Mouse (Mus musculus) hindbrain, embryonic 11.5 days (tissue): ENCODE data around the gene Rhoj. TPM values are rescaled to one million over a fixed set of nuclear protein-coding genes. Genes with fewer than 3 reads are reported as not detected.
"Not testable (repeated sequence)": the region's sequence is repeated elsewhere in the genome, so short reads cannot be mapped to it uniquely, and the experiment has no call there.

Experiments used
- ATAC-seq: fragments of 200-750 bp; cut with Nextera tagmentation; 2 replicates; pipeline ENCODE4 v1.8.0; 2017; ENCODE audit warnings: mild to moderate bottlenecking, moderate TSS enrichment, moderate library complexity; ENCODE audit not compliant: low FRiP score
- DNase-seq: peaks from one replicate; pipeline ENCODE4 v3.0.0-alpha.2; 2015; ENCODE audit warnings: low spot score
- H3K27ac ChIP-seq: fragments of 300-500 bp; sonication (generic); 2 replicates; pipeline ENCODE4 v1.5.1; 2014; ENCODE audit warnings: mild to moderate bottlenecking, low read depth, low read length
- H3K27me3 ChIP-seq: fragments of 300-500 bp; sonication (generic); 2 replicates; pipeline ENCODE4 v1.6.1; 2014; ENCODE audit warnings: mild to moderate bottlenecking, low read length, moderate library complexity, mixed read lengths; ENCODE audit not compliant: control insufficient read depth, insufficient read depth
- H3K36me3 ChIP-seq: fragments of 300-500 bp; sonication (generic); 2 replicates; pipeline ENCODE4 v1.6.1; 2014; ENCODE audit warnings: mild to moderate bottlenecking, low read length, moderate library complexity, mixed read lengths; ENCODE audit not compliant: control insufficient read depth, insufficient read depth
- H3K4me1 ChIP-seq: fragments of 300-500 bp; sonication (generic); replicated peaks from 2 replicates; pipeline ENCODE4 v1.6.1; 2014; ENCODE audit warnings: low read length, mixed read lengths; ENCODE audit not compliant: control insufficient read depth, insufficient read depth
- H3K4me2 ChIP-seq: fragments of 300-500 bp; sonication (generic); replicated peaks from 2 replicates; pipeline ENCODE4 v1.6.1; 2014; ENCODE audit warnings: mild to moderate bottlenecking, low read depth, low read length
- H3K4me3 ChIP-seq: fragments of 300-500 bp; sonication (generic); 2 replicates; pipeline ENCODE4 v1.5.1; 2014; ENCODE audit warnings: low read depth, low read length
- H3K9ac ChIP-seq: fragments of 300-500 bp; sonication (generic); 2 replicates; pipeline ENCODE4 v1.6.1; 2014; ENCODE audit warnings: low read depth, low read length
- H3K9me3 ChIP-seq: fragments of 300-500 bp; sonication (generic); 2 replicates; pipeline ENCODE4 v1.6.1; 2016; ENCODE audit warnings: low read length; ENCODE audit not compliant: control insufficient read depth
- WGBS: fragments of 180-500 bp; shearing (Covaris S2); extraction: QIAGEN DNeasy Blood & Tissue Kit; methylation state at CpG from one replicate; pipeline ENCODE4 v1.1.7; 2014; 5-methylcytosine and 5-hydroxymethylcytosine counted together
- polyA plus RNA-seq: library from polyadenylated mRNA; unstranded; fragments of >200 nt; fragmentation: Nextera tagmentation; extraction: Ambion mirVana; gene quantifications from 2 replicates; pipeline ENCODE4 v1.2.1, GENCODE M21; 2014

Gene Rhoj
- polyA plus RNA-seq, 1 experiment from 2014 or later, result 42.6 TPM

DNA sequence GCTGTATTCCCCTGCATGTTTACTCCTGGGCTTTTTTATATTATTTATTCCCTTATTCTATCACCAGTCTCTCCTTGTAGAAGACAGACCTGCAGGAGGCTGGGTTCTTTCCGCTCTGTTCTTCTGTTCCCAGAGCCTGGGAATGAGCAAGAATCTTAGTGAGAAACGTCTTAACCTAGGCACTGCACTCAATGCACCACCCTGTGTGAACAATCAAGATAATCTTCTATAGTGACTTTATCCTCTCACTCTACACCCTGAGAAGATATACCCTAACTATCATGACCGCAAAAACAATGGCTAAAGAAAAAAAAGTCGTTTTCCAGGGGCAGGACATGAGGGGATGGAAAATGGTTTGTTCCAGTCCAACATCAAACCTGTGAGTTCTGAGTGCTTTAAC is 13.1 kb downstream of the Rhoj start:
- DNase-seq, result no peak
- Histone ChIP-seq H3K9ac (no peak overlapping the region), H3K27ac (no peak overlapping the region), H3K4me3 (no peak overlapping the region), H3K9me3 (no peaks in the 10 kb centered on the region), H3K4me2 (no peak overlapping the region), H3K27me3 (no peaks in the 10 kb centered on the region), H3K36me3 (no peaks in the 10 kb centered on the region), H3K4me1 (no peaks in the 10 kb centered on the region)
- ATAC-seq, result no peak
- 80% methylated on average over 4 of the region's 4 CpGs for WGBS

DNA sequence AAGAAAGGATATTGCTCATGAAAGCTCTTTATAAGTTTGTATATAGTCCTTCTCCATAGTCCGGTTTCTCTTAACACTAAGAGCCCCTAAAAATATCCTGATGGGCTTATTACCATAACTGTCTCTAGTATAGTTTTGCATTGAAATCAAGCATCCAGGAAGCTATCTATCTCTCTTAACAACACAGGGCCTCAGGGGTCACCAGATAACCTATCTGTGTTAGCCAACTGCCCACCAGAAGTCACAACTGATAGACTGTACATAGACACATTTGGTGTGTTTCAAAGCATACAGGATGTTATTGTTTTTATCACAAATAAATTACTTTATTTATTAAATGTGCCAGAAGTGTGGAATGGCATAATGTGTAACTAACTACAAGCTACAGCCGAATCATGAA is 21.1 kb downstream of the Rhoj start:
- ATAC-seq, result no peak
- Histone ChIP-seq H3K36me3 (no peaks in the 10 kb centered on the region), H3K9ac (no peak overlapping the region), H3K27ac (no peak overlapping the region), H3K27me3 (no peaks in the 10 kb centered on the region), H3K4me3 (no peak overlapping the region), H3K9me3 (no peaks in the 10 kb centered on the region), H3K4me1 (no peaks in the 10 kb centered on the region), H3K4me2 (no peak overlapping the region)
- no peak for DNase-seq
- 96% methylated on average over 2 of the region's 2 CpGs for WGBS

DNA sequence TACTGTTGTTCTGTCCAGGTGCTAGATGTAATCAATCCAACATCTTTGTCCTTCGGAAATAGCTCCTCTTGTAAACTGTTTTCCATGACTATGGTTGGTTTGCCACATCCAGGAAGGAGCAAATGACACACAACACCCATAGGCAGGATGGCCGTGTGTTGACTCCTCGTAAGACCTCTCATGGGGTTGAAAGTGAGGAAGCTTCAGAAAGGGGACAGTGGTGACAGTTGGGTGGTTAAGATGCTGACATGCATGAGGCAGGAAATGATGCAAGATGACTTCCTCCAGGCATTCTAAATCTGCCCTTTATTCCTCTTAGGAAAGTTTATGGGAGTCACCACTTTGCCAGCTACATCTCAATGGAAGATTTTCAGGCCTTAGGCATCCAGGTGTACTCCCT is 31.8 kb downstream of the Rhoj start:
- Histone ChIP-seq H3K4me3 (no peak overlapping the region), H3K27me3 (no peaks in the 10 kb centered on the region), H3K36me3 (no peaks in the 10 kb centered on the region), H3K9me3 (no peaks in the 10 kb centered on the region), H3K4me1 (no peaks in the 10 kb centered on the region), H3K4me2 (no peak overlapping the region), H3K27ac (no peak overlapping the region), H3K9ac (no peak overlapping the region)
- 93% methylated on average over 3 of the region's 3 CpGs for WGBS
- ATAC-seq (no peak), DNase-seq (no peak)

DNA sequence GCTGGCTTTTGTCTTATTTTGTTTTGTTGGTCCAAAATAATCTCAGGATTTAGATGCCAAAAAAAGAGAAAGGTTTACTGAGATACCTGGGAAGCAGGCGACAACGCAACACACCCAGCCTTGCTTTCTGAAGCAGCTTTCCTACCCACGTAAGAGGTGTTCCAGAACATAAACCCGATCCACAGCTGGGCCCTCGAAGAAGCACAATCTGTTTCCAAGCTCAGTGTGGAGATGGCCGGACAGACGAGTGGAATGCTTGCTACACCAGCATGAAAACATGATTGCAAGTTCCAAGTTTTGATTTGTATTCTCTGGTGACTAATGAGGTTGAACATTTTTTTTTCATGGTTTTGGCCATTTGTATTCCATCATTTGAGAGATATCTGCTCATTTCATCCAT is 32.2 kb downstream of the Rhoj start:
- ATAC-seq (no peak), DNase-seq (no peak)
- no peak overlapping the region for H3K4me2 ChIP-seq
- no peak overlapping the region for H3K27ac ChIP-seq
- H3K36me3 ChIP-seq, result no peaks in the 10 kb centered on the region
- H3K4me3 ChIP-seq, result no peak overlapping the region
- H3K9ac ChIP-seq, result no peak overlapping the region
- WGBS, result 94% methylated on average over 7 of the region's 7 CpGs
- H3K4me1 ChIP-seq, result no peaks in the 10 kb centered on the region
- H3K9me3 ChIP-seq, result no peaks in the 10 kb centered on the region
- H3K27me3 ChIP-seq, result no peaks in the 10 kb centered on the region

GRCm38 (mm10) chr12:75348551-75348950 is 40.4 kb downstream of the Rhoj start:
- H3K4me3 ChIP-seq, result no peak overlapping the region
- no peak overlapping the region for H3K9ac ChIP-seq

DNA sequence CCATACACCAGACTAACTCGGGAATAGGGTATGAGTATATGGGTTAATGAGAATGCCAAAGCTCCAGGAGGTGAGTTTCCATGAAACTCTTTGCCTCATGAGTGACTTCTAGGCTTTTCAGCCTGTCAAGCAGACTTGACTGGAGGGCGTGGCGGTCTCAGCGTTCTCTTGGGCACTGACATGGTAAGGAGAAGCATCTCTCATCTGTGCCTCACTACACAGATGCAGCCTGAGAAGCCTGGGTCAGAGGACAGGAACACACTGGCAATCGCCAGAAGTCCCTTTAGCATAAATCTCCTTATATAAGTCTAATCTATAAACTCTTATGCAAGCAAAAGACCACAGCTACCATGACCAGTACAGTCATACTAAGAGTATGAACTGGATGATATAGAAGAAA is 41.4 kb downstream of the Rhoj start:
- WGBS, result 84% methylated on average over 5 of the region's 5 CpGs
- not testable (repeated sequence) for H3K27ac ChIP-seq, H3K9me3 ChIP-seq, H3K9ac ChIP-seq, H3K4me2 ChIP-seq, H3K36me3 ChIP-seq, ATAC-seq, H3K4me1 ChIP-seq, H3K4me3 ChIP-seq, H3K27me3 ChIP-seq, DNase-seq

More at GRCm38 (mm10) chr12:75348551-75348950, 40.4 kb downstream of the Rhoj start:
- no peaks in the 10 kb centered on the region for H3K4me1 ChIP-seq
- no peak for ATAC-seq
- H3K27ac ChIP-seq, result no peak overlapping the region
- H3K9me3 ChIP-seq, result no peaks in the 10 kb centered on the region
- H3K36me3 ChIP-seq, result no peaks in the 10 kb centered on the region
- no peak overlapping the region for H3K4me2 ChIP-seq
- H3K27me3 ChIP-seq, result no peaks in the 10 kb centered on the region
- DNase-seq, result no peak
- WGBS, result 83% methylated on average over 7 of the region's 7 CpGs

DNA sequence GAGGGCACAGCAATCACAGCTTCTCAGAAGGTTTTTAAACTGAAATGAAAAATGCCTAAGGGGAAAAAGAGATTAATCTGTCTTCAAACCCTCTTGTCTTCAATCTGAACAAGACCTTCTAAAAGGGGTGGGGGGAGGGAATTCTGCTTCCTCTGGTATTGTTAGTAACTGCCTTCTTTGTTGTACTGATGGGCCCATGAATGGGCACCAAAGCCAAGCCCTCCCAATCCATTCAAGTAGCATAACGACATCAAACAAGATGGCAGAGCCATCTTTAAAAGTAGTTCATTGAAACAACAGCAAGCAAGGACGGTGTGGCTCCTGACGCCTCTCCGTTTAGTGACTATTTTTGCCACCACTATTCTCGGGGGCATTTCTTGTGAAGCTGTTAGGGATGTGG is 42.6 kb downstream of the Rhoj start:
- Histone ChIP-seq H3K9ac (no peak overlapping the region), H3K27ac (no peak overlapping the region), H3K27me3 (no peaks in the 10 kb centered on the region), H3K4me2 (no peak overlapping the region), H3K4me1 (no peaks in the 10 kb centered on the region), H3K9me3 (no peaks in the 10 kb centered on the region), H3K36me3 (no peaks in the 10 kb centered on the region), H3K4me3 (no peak overlapping the region)
- DNase-seq (no peak), ATAC-seq (no peak)
- WGBS, result 76% methylated on average over 5 of the region's 5 CpGs

GRCm38 (mm10) chr12:75351846-75352245 is 43.7 kb downstream of the Rhoj start:
- DNase-seq (no peak), ATAC-seq (no peak)
- 79% methylated on average over 7 of the region's 7 CpGs for WGBS
- H3K4me1 ChIP-seq, result no peaks in the 10 kb centered on the region
- no peaks in the 10 kb centered on the region for H3K9me3 ChIP-seq
- no peak overlapping the region for H3K9ac ChIP-seq
- H3K36me3 ChIP-seq, result no peaks in the 10 kb centered on the region
- no peak overlapping the region for H3K27ac ChIP-seq
- no peak overlapping the region for H3K4me3 ChIP-seq
- H3K27me3 ChIP-seq, result no peaks in the 10 kb centered on the region
- no peak overlapping the region for H3K4me2 ChIP-seq

- ATAC-seq, result no peak
- H3K9me3 ChIP-seq, result no peaks in the 10 kb centered on the region
- no peaks in the 10 kb centered on the region for H3K27me3 ChIP-seq
- H3K27ac ChIP-seq, result no peak overlapping the region
- no peak overlapping the region for H3K4me3 ChIP-seq
- H3K4me1 ChIP-seq, result no peaks in the 10 kb centered on the region
- no peak overlapping the region for H3K9ac ChIP-seq
- no peak overlapping the region for H3K4me2 ChIP-seq
- 77% methylated on average over 6 of the region's 6 CpGs for WGBS
- H3K36me3 ChIP-seq, result no peaks in the 10 kb centered on the region
- DNase-seq, result no peak
Observed at GRCm38 (mm10) chr12:75352410-75352809, 44.3 kb downstream of the Rhoj start.
